Mouse (Mus musculus) activated CD4-positive, CD25-positive, alpha-beta regulatory T cell, adult 4 months (primary cell): Measurements from ENCODE around the gene Megf6. TPM values are rescaled to one million over a fixed set of nuclear protein-coding genes. Genes with fewer than 3 reads are reported as not detected.

Experiments
- ATAC-seq: one replicate; pipeline ENCODE4 v1.8.0; 2017
- polyA plus RNA-seq, 2 experiments: library from polyadenylated mRNA; unstranded; fragments of 100-300 nt; shearing (Covaris generic); gene quantifications; one replicate each; pipeline ENCODE4 v1.2.1; 2017

Gene Megf6
- polyA plus RNA-seq, 2 experiments from 2014 or later, result not detected

GRCm38 (mm10) chr4:154267511-154267910 lies 97.0 kb downstream of the Megf6 start:
- ATAC-seq, result no peak

GRCm38 (mm10) chr4:154269520-154269919 lies 99.0 kb downstream of the Megf6 start:
- ATAC-seq, result no peak

- no peak for ATAC-seq
Measured at GRCm38 (mm10) chr4:154273000-154273399, 102.5 kb downstream of the Megf6 start.

DNA sequence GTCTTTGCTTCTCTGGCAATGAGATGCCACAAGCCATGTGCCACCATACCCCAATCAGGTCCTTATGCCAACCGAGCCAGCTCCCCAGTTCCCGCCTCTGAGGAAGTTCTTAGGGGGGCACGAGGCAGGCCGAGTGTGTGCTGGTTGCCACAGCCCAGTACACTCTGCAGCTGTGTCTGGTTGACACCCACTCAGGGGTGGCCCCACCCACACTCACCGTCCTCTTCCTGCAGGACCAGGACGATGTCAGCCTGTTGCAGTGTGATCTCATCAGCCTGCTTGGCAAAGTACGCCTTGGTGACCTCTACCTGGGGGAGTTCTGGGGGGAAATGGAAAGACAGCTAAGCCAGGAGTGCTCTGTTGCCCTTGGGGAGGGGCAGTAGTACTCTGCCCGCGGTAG lies 109.0 kb downstream of the Megf6 start:
- no peak for ATAC-seq

DNA sequence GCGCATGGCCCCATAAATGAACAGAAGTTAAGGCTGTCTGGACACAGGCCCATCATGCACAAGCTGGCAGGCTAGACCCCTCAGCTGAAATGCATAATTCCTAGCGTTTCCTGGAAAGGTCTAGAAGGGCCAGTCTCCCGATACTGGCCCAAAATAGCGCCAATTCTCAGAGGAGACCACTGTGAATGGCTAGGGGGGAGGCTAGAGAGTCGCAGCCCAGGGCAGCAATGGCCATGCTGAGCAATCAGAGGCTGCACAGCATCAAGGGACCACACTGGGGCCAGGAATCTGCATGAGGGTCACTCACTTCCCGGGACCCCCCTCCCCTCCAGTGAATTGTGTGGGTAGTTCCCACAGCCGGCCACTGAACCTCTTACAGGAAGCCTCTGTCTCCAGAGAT lies 113.1 kb downstream of the Megf6 start:
- ATAC-seq, result no peak

GRCm38 (mm10) chr4:154293735-154294201 lies 123.2 kb downstream of the Megf6 start:
- no peak for ATAC-seq

- ATAC-seq, result no peak
Measured at GRCm38 (mm10) chr4:154294262-154294731, 123.8 kb downstream of the Megf6 start.

GRCm38 (mm10) chr4:154297761-154298160 lies 127.2 kb downstream of the Megf6 start:
- ATAC-seq, result peak; percentile 68

DNA sequence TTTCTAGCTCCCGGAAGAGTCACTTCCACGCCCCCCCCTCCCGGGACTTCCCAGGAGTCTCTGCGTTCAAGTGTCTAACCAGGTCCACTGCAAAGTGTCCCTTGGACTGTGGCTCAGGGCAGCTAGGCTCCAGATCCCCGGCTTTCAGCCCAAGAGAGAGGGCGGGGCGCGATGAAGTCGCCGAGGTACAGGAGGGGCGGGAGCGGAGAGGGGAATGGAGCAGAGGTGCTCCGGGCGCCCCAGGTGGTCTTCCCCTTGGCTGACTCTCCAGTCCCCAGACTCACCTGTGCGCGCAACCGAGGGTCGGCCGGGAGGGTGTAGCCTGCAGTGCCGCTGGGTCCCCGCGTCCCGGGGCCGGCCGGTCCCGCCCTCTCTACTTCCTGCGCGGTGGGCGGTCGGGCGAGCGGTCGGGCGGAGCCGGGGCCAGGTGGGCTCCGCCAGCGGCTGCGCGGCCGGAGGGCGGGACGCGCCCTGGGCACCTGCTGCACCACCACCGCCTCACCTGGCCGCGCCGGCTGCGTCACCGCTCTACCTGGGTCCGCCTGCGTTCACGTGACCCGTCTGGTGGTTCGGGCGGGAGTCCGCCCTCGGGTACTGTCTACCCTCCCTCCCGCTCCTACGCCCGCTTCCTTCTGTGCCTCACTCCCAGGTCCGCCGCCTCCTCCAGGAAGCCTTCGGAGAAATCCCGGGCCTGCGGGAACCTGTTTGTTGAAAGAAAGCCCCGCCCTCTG lies 129.2 kb downstream of the Megf6 start:
- ATAC-seq, result peak; percentile 28

- ATAC-seq, result peak; percentile 26
Measured at GRCm38 (mm10) chr4:154301466-154301881, 130.9 kb downstream of the Megf6 start, which contains the start of gene Arhgef16. Gene Arhgef16 (minus strand): TSS chr4:154301676.

DNA sequence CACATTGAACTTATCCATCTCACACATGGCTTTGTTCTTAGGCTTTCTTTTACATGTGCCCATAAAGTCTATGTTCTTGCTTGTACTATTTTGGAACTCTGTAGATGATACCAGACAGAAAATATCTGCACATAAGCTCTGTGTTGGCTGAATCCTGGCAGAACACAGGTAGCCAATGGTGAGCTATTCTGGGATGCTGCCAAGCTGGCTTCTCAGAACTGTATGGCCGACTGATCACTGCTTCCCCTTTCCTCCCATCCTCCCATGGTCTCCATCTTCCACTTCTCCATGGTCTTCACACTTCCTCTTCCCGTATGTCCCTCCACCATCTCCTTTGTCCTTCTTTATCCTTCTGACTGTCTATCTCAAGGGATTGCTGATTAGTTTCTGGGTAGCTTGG lies 138.6 kb downstream of the Megf6 start:
- no peak for ATAC-seq

- ATAC-seq, result no peak
Measured at GRCm38 (mm10) chr4:154310576-154311262, 140.2 kb downstream of the Megf6 start.

- ATAC-seq, result no peak
Measured at GRCm38 (mm10) chr4:154312143-154312812, 141.7 kb downstream of the Megf6 start.

GRCm38 (mm10) chr4:154312935-154313621 lies 142.5 kb downstream of the Megf6 start:
- no peak for ATAC-seq

DNA sequence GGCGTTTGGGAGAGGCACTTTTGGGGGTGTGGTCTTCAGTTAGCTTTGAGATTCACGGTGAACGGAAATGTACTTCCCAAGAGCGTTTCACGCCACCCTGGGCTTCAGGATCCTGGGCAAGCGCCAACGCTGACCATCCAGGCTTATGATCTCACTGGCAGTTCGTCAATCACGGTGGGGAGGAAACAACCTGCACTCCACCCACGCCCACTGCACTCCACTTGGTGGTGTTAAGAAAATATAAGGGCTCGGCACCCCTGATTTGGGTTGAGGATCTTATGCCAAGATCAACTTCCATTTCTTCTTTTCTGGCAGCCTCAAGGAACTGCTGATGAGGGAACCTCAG lies 143.1 kb downstream of the Megf6 start:
- ATAC-seq, result no peak

Other genes with a start within 250 kb of the Megf6 start
- 100 to 1,000 TPM in 1 of 2 experiments, 10 to 100 TPM in 1; 89.3 to 113 TPM for gene A430005L14Rik, start 213.5 kb upstream of the Megf6 start, polyA plus RNA-seq
- gene Dffb, start 195.6 kb upstream of the Megf6 start, polyA plus RNA-seq, result 10 to 100 TPM in 1 of 2 experiments, 1 to 10 TPM in 1; 9.5 to 16.9 TPM
- 1 to 10 TPM; 2.7 to 3.8 TPM for gene Cep104, start 195.5 kb upstream of the Megf6 start, polyA plus RNA-seq
- 1 to 10 TPM; 4.7 to 5.2 TPM for gene Lrrc47, start 159.0 kb upstream of the Megf6 start, polyA plus RNA-seq
- 1 to 10 TPM in 1 of 2 experiments, not detected in 1; 1.0 TPM for gene Smim1, start 144.5 kb upstream of the Megf6 start, polyA plus RNA-seq
- not detected for gene Ccdc27, start 128.1 kb upstream of the Megf6 start, polyA plus RNA-seq
- not detected for gene Trp73, start 30.5 kb upstream of the Megf6 start, polyA plus RNA-seq
- gene Wrap73, start 28.4 kb upstream of the Megf6 start, polyA plus RNA-seq, result 10 to 100 TPM; 24.9 to 31.7 TPM
- 10 to 100 TPM; 24.7 to 26.7 TPM for gene Tprgl, start 10.1 kb upstream of the Megf6 start, polyA plus RNA-seq
- 1 to 10 TPM; 4.8 to 5.0 TPM for gene Arhgef16, start 130.9 kb downstream of the Megf6 start, polyA plus RNA-seq
- not detected for gene B230104I21Rik, start 165.4 kb downstream of the Megf6 start, polyA plus RNA-seq